In genomic region chr13:38343202-38343601, GRCm38 (mm10) we compare ENCODE assay signal across 15 mouse cellular contexts. TPM values are rescaled to one million over a fixed set of nuclear protein-coding genes. Genes with fewer than 3 reads are reported as not detected.
DNase-seq lines count a peak whose midpoint lies in the region; ATAC-seq and TF ChIP-seq lines count a peak whose summit lies in the region.
"Had no signal": no experiment of that assay in that cellular context is flagged by ENCODE, and none has a peak within 500 bp of the region (broad histone marks: within the 10 kb centered on the region; RNA-seq: fewer than 3 reads in every experiment).

No protein-coding gene starts in this region.

- H3K36me3 ChIP-seq in kidney, postnatal 0 days (ENCODE audit: insufficient read depth, low read length): no peaks in the 10 kb centered on the region
- no peaks in the 10 kb centered on the region for H3K36me3 ChIP-seq in midbrain, embryonic 11.5 days (ENCODE audit: control insufficient read depth, insufficient read depth, low read length)
- no peaks in the 10 kb centered on the region for H3K36me3 ChIP-seq in midbrain, embryonic 15.5 days (replicated peaks)
- no peaks in the 10 kb centered on the region for H3K36me3 ChIP-seq in E14TG2a.4 (ENCODE audit: insufficient read depth, low read length)
- H3K36me3 ChIP-seq: heart, embryonic 13.5 days; hindbrain, embryonic 10.5 days; liver, embryonic 15.5 days; neural tube, embryonic 15.5 days; stomach, embryonic 15.5 days had no signal

- peaks cover 18% of the 10 kb centered on the region; the same call in 1 of the 2 replicates for H3K4me1 ChIP-seq in kidney, postnatal 0 days (replicated peaks; ENCODE audit: insufficient read depth, low read length)
- peaks cover 15% of the 10 kb centered on the region for H3K4me1 ChIP-seq in midbrain, embryonic 11.5 days (ENCODE audit: control insufficient read depth, insufficient read depth, low read length)
- peaks cover 28% of the 10 kb centered on the region for H3K4me1 ChIP-seq in midbrain, embryonic 15.5 days
- H3K4me1 ChIP-seq in E14TG2a.4 (replicated peaks; ENCODE audit: low read depth, low read length): peaks cover 23% of the 10 kb centered on the region

- WGBS in kidney, postnatal 0 days: 83% methylated on average over 2 of the region's 2 CpGs
- 78% methylated on average over 2 of the region's 2 CpGs for WGBS in midbrain, embryonic 11.5 days
- WGBS in midbrain, embryonic 15.5 days: 82% methylated on average over 2 of the region's 2 CpGs

- DNase-seq in kidney, postnatal 0 days (ENCODE audit: low spot score): no peak
- DNase-seq in kidney, postnatal 10 days: no peak
- DNase-seq in midbrain, embryonic 11.5 days (ENCODE audit: low spot score, missing footprints): peak; percentile 56
- peak; percentile 32 for DNase-seq in induced T-regulatory cell, adult 2 months (ENCODE audit: low read depth)
- DNase-seq in cerebellum, postnatal 14 days: no peak
- DNase-seq: layer of hippocampus, postnatal 36 days had no signal

- H3K9ac ChIP-seq in kidney, postnatal 0 days (ENCODE audit: low read depth, low read length): no peak overlapping the region
- no peak overlapping the region for H3K9ac ChIP-seq in midbrain, embryonic 11.5 days (ENCODE audit: low read length)
- no peak overlapping the region for H3K9ac ChIP-seq in midbrain, embryonic 15.5 days
- H3K9ac ChIP-seq: heart, embryonic 13.5 days; liver, embryonic 15.5 days; neural tube, embryonic 15.5 days; stomach, embryonic 15.5 days had no signal

- no peak overlapping the region for H3K27ac ChIP-seq in kidney, postnatal 0 days
- H3K27ac ChIP-seq in midbrain, embryonic 11.5 days (ENCODE audit: low read depth, low read length): no peak overlapping the region
- no peak overlapping the region for H3K27ac ChIP-seq in midbrain, embryonic 15.5 days
- H3K27ac ChIP-seq: heart, embryonic 13.5 days; hindbrain, embryonic 10.5 days; liver, embryonic 15.5 days; neural tube, embryonic 15.5 days; stomach, embryonic 15.5 days had no signal

- no peak overlapping the region for H3K4me3 ChIP-seq in kidney, postnatal 0 days (replicated peaks; ENCODE audit: low read depth, low read length)
- H3K4me3 ChIP-seq in midbrain, embryonic 11.5 days (ENCODE audit: low read depth, low read length): no peak overlapping the region
- H3K4me3 ChIP-seq in midbrain, embryonic 15.5 days: no peak overlapping the region
- no peak overlapping the region for H3K4me3 ChIP-seq in E14TG2a.4 (replicated peaks; ENCODE audit: low read length)
- H3K4me3 ChIP-seq: heart, embryonic 13.5 days; hindbrain, embryonic 10.5 days; liver, embryonic 15.5 days; neural tube, embryonic 15.5 days; stomach, embryonic 15.5 days had no signal

- H3K27me3 ChIP-seq in kidney, postnatal 0 days (ENCODE audit: insufficient read depth, low read length): peaks cover 28% of the 10 kb centered on the region
- peaks cover 41% of the 10 kb centered on the region for H3K27me3 ChIP-seq in midbrain, embryonic 11.5 days (ENCODE audit: control insufficient read depth, insufficient read depth, low read length)
- H3K27me3 ChIP-seq in midbrain, embryonic 15.5 days (replicated peaks): peaks cover 45% of the 10 kb centered on the region
- H3K27me3 ChIP-seq in E14TG2a.4 (ENCODE audit: insufficient read depth, low read length): peaks cover 45% of the 10 kb centered on the region

- TF ChIP-seq CTCF in kidney, postnatal 0 days (IDR thresholded peaks at IDR 0.05; ENCODE audit: low read depth): peak; percentile 20; the same call in 1 of the 2 replicates
- peak; percentile 13; the same call in 1 of the 2 replicates for TF ChIP-seq CTCF in E14TG2a.4 (conservative IDR thresholded peaks at IDR 0.05; ENCODE audit: low read length)

- no peak overlapping the region for H3K4me2 ChIP-seq in kidney, postnatal 0 days (ENCODE audit: low read length)
- H3K4me2 ChIP-seq in midbrain, embryonic 11.5 days: no peak overlapping the region
- H3K4me2 ChIP-seq in midbrain, embryonic 15.5 days: no peak overlapping the region
- H3K4me2 ChIP-seq: heart, embryonic 13.5 days; liver, embryonic 15.5 days; neural tube, embryonic 15.5 days; stomach, embryonic 15.5 days had no signal

- no peaks in the 10 kb centered on the region for H3K9me3 ChIP-seq in kidney, postnatal 0 days (replicated peaks; ENCODE audit: low read length)
- H3K9me3 ChIP-seq in midbrain, embryonic 11.5 days (ENCODE audit: control insufficient read depth, low read length): no peaks in the 10 kb centered on the region
- H3K9me3 ChIP-seq in midbrain, embryonic 15.5 days: no peaks in the 10 kb centered on the region
- peaks cover 30% of the 10 kb centered on the region for H3K9me3 ChIP-seq in E14TG2a.4 (ENCODE audit: low read length)
- H3K9me3 ChIP-seq: liver, embryonic 15.5 days; neural tube, embryonic 15.5 days; stomach, embryonic 15.5 days had no signal

- ATAC-seq in kidney, postnatal 0 days (replicated peaks; ENCODE audit: low FRiP score, low read depth): no peak
- no peak for ATAC-seq in midbrain, embryonic 11.5 days (ENCODE audit: low FRiP score)
- no peak for ATAC-seq in midbrain, embryonic 15.5 days (replicated peaks)
- ATAC-seq in erythroid progenitor cell, adult 5-6 weeks (replicated peaks; ENCODE audit: low FRiP score, poor library complexity, severe bottlenecking): no peak

RNA-seq across cellular contexts. Expression of gene Bmp6, which starts 1.7 kb away (rescaled TPM):
- 2.7 and 3.1 TPM in 2 replicates for polyA plus RNA-seq in kidney, postnatal 0 days (2015; fragmentation: Nextera tagmentation; extraction: Ambion mirVana)
- polyA plus RNA-seq in midbrain, embryonic 11.5 days (2014; fragmentation: Nextera tagmentation; extraction: Ambion mirVana): 2.6 and 3.0 TPM in 2 replicates
- 3.3 and 4.2 TPM in 2 replicates for polyA plus RNA-seq in midbrain, embryonic 15.5 days (2015; fragmentation: Nextera tagmentation; extraction: Ambion mirVana)
- not detected in 2 replicates for total RNA-seq in erythroid progenitor cell, adult 5-6 weeks (2015; ENCODE audit: low replicate concordance)
- total RNA-seq in erythroid progenitor cell, adult 5-6 weeks (2017; ENCODE audit: low replicate concordance): 0.39 and 1.3 TPM in 2 replicates
- total RNA-seq: megakaryocyte-erythroid progenitor cell, adult 5-6 weeks had no signal

Comparison
In these comparisons a context has a peak if more than half of its experiments do, and no peak if none do; other contexts are left out.
1. DNase-seq: peak in midbrain, embryonic 11.5 days (single experiment) and induced T-regulatory cell, adult 2 months (single experiment); none in kidney, postnatal 0 days (single experiment), kidney, postnatal 10 days (single experiment) and cerebellum, postnatal 14 days (0 of 2).